Mouse (Mus musculus) kidney, embryonic 16.5 days (tissue): ENCODE measurements around the gene Napb. TPM values are rescaled to one million over a fixed set of nuclear protein-coding genes. Genes with fewer than 3 reads are reported as not detected.

Experiments
- ATAC-seq: fragments of 200-750 bp; cut with Nextera tagmentation; 2 replicates; pipeline ENCODE4 v1.8.0; 2017; ENCODE audit warnings: moderate TSS enrichment; ENCODE audit not compliant: low FRiP score, low TSS enrichment
- H3K27ac ChIP-seq: fragments of 300-500 bp; sonication (generic); 2 replicates; pipeline ENCODE4 v1.5.1; 2014; ENCODE audit warnings: low read length
- H3K27me3 ChIP-seq: fragments of 300-500 bp; sonication (generic); 2 replicates; pipeline ENCODE4 v1.6.1; 2014; ENCODE audit warnings: low read length, control low read depth, mixed read lengths; ENCODE audit not compliant: insufficient read depth
- H3K36me3 ChIP-seq: fragments of 300-500 bp; sonication (generic); 2 replicates; pipeline ENCODE4 v1.6.1; 2014; ENCODE audit warnings: low read length, control low read depth, mixed read lengths; ENCODE audit not compliant: insufficient read depth
- H3K4me1 ChIP-seq: fragments of 300-500 bp; sonication (generic); 2 replicates; pipeline ENCODE4 v1.6.1; 2014; ENCODE audit warnings: low read length, control low read depth, mixed read lengths; ENCODE audit not compliant: insufficient read depth
- H3K4me2 ChIP-seq: fragments of 300-500 bp; sonication (generic); replicated peaks from 2 replicates; pipeline ENCODE4 v1.6.1; 2014; ENCODE audit warnings: low read depth, low read length
- H3K4me3 ChIP-seq: fragments of 300-500 bp; sonication (generic); 2 replicates; pipeline ENCODE4 v1.5.1; 2014; ENCODE audit warnings: mild to moderate bottlenecking, low read length
- H3K9ac ChIP-seq: fragments of 300-500 bp; sonication (generic); replicated peaks from 2 replicates; pipeline ENCODE4 v1.6.1; 2014; ENCODE audit warnings: low read length
- H3K9me3 ChIP-seq: fragments of 300-500 bp; sonication (generic); 2 replicates; pipeline ENCODE4 v1.6.1; 2016; ENCODE audit warnings: low read length, control low read depth
- WGBS: fragments of 180-500 bp; shearing (Covaris S2); extraction: QIAGEN DNeasy Blood & Tissue Kit; methylation state at CpG from one replicate; pipeline ENCODE4 v1.1.7; 2014; 5-methylcytosine and 5-hydroxymethylcytosine counted together
- polyA plus RNA-seq: library from polyadenylated mRNA; unstranded; fragments of >200 nt; fragmentation: Nextera tagmentation; extraction: Ambion mirVana; gene quantifications from 2 replicates; pipeline ENCODE4 v1.2.1, GENCODE M21; 2015

Napb gene
- polyA plus RNA-seq, 1 experiment from 2014 or later, result 2.5 TPM

DNA sequence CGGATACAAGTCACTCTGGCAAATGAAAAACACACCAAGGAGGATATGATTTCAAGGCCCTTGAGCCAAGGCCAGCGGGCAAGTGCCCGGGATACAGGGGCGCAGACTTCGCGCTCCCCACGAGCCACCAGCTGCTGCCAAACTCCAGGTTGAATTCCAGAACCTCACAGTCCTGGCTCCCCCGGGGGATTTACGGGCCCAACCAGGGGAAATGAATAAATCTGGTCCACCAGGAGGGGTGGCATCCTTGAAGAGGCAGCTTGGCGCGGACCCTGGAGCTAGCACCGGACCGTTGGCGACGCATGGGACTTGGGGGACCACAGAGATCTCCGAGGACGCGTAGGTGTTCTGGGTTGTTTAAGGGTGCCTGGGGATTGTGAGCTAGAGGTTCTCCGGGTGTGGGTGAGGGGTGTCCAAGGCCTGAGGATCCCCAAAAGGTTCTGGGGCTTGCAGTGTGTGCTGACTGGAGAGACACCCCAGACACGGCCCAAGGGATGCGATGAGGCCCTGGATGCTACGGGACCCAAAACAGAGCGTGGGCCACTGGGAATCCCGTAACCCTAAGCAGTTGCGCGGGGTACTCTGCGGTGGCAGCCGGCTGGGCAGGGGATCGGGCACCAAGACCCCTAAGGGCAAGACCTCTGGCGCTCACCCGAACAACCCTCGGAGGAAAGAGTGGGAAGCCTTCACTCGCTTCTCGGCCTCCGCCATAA, 497 bp downstream of the Napb start:
- Histone ChIP-seq H3K4me1 (peaks cover 9% of the 10 kb centered on the region), H3K4me2 (peak overlapping the region; percentile 94), H3K9ac (peak overlapping the region; percentile 82), H3K9me3 (peaks cover 8% of the 10 kb centered on the region; the same call in 1 of the 2 replicates), H3K27me3 (no peaks in the 10 kb centered on the region), H3K27ac (no peak overlapping the region), H3K36me3 (0 out of 2 replicates have a peak, but pooled peaks cover 2% of the 10 kb centered on the region), H3K4me3 (peak overlapping the region; percentile 66)
- peak; percentile 83; the same call in 1 of the 2 replicates for ATAC-seq
- WGBS, result under 1% methylated on average over 35 of the region's 35 CpGs

GRCm38 (mm10) chr2:148719271-148719995, 12.8 kb downstream of the Napb start:
- ATAC-seq, result no peak
- Histone ChIP-seq H3K9ac (no peak overlapping the region), H3K4me1 (no peaks in the 10 kb centered on the region), H3K27me3 (no peaks in the 10 kb centered on the region), H3K4me3 (no peak overlapping the region), H3K27ac (no peak overlapping the region), H3K9me3 (no peaks in the 10 kb centered on the region), H3K4me2 (no peak overlapping the region), H3K36me3 (no peaks in the 10 kb centered on the region)
- WGBS, result 51% methylated on average over 2 of the region's 2 CpGs

- Histone ChIP-seq H3K27ac (no peak overlapping the region), H3K9ac (no peak overlapping the region), H3K4me1 (no peaks in the 10 kb centered on the region), H3K9me3 (no peaks in the 10 kb centered on the region), H3K36me3 (peaks cover 3% of the 10 kb centered on the region; the same call in 1 of the 2 replicates), H3K27me3 (no peaks in the 10 kb centered on the region), H3K4me3 (no peak overlapping the region), H3K4me2 (no peak overlapping the region)
- WGBS, result 55% methylated on average over 2 of the region's 2 CpGs
- 0 out of 2 replicates have a peak, but pooled peaks have one; percentile 9 for ATAC-seq
Observed at GRCm38 (mm10) chr2:148717072-148717471, 15.2 kb downstream of the Napb start.

GRCm38 (mm10) chr2:148712326-148712725, 19.9 kb downstream of the Napb start:
- H3K4me2 ChIP-seq, result no peak overlapping the region
- H3K4me1 ChIP-seq, result no peaks in the 10 kb centered on the region
- no peak overlapping the region for H3K27ac ChIP-seq
- no peak overlapping the region for H3K9ac ChIP-seq
- H3K4me3 ChIP-seq, result no peak overlapping the region
- 86% methylated on average over 3 of the region's 3 CpGs for WGBS
- no peaks in the 10 kb centered on the region for H3K9me3 ChIP-seq
- H3K27me3 ChIP-seq, result no peaks in the 10 kb centered on the region
- peaks cover 4% of the 10 kb centered on the region; the same call in 1 of the 2 replicates for H3K36me3 ChIP-seq
- no peak for ATAC-seq

DNA sequence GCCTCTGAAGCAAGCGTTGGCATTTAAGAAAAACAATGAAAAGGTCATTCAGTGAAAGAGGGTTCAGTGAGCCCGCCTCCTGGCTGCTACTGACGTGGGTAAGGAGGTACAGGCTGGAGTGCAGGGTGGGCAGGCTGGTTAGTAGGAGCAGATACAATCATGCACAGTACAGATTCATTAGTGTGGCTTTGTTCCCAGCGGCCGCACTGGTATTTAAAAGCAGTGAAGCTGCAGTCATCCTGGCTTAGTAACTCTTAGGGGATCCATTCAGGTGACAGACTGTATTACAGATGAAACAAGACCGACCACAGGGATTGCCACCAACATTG, 25.1 kb downstream of the Napb start:
- H3K36me3 ChIP-seq, result peaks cover 7% of the 10 kb centered on the region; the same call in 1 of the 2 replicates
- no peaks in the 10 kb centered on the region for H3K27me3 ChIP-seq
- H3K27ac ChIP-seq, result no peak overlapping the region
- no peak overlapping the region for H3K9ac ChIP-seq
- H3K4me1 ChIP-seq, result no peaks in the 10 kb centered on the region
- H3K4me3 ChIP-seq, result no peak overlapping the region
- H3K4me2 ChIP-seq, result no peak overlapping the region
- no peaks in the 10 kb centered on the region for H3K9me3 ChIP-seq
- no peak for ATAC-seq
- WGBS, result 75% methylated on average over 6 of the region's 6 CpGs

GRCm38 (mm10) chr2:148706409-148707201, 25.7 kb downstream of the Napb start:
- Histone ChIP-seq H3K4me3 (no peak overlapping the region), H3K27ac (no peak overlapping the region), H3K9ac (no peak overlapping the region), H3K4me1 (no peaks in the 10 kb centered on the region), H3K4me2 (no peak overlapping the region), H3K9me3 (no peaks in the 10 kb centered on the region), H3K36me3 (0 out of 2 replicates have a peak, but pooled peaks cover 5% of the 10 kb centered on the region), H3K27me3 (no peaks in the 10 kb centered on the region)
- WGBS, result 78% methylated on average over 15 of the region's 15 CpGs
- peak; percentile 46; the same call in 1 of the 2 replicates for ATAC-seq

DNA sequence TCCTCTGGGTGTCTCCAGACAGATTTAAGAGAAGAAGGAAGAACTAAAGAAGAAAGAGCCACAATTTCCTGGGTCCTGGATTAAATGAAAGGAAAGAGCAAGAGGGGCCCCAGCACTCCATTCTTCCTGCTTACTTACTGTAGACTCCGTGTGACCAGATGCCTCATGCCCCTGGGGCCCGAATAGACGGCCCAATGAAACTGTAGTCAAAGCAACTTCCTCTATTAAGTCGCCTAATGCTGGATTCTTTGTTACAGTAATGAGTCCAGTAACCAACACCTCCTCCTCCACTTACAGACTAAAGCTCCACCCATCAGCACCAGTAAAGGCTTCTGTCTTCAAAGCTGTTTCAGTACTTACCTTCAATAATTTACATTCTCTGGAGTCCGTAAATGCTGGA, 33.7 kb downstream of the Napb start:
- WGBS, result 60% methylated on average over 5 of the region's 5 CpGs
- Histone ChIP-seq H3K4me1 (no peaks in the 10 kb centered on the region), H3K36me3 (peaks cover 32% of the 10 kb centered on the region), H3K27ac (no peak overlapping the region), H3K9me3 (no peaks in the 10 kb centered on the region), H3K9ac (no peak overlapping the region), H3K4me3 (no peak overlapping the region), H3K4me2 (no peak overlapping the region), H3K27me3 (no peaks in the 10 kb centered on the region)
- ATAC-seq, result no peak

DNA sequence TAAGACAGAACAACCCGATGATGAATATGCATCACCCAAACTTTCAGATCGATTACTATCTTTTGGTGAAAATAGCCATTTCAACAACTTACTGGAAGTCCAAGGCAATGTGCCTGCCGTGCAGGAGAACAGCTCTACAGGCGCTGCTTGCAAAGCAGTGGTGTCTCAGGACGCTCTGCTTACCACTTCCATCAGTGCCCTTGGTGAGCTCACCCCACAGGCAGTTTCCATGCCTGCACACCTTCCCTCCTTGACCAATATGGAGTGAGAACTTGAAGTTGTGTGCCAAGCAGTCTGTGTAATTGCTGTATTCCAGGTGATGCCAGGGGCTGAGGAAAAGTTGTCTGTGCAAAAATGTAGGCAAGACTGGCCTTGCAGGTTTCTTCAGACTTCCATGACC, 41.5 kb downstream of the Napb start:
- Histone ChIP-seq H3K36me3 (peaks cover 60% of the 10 kb centered on the region), H3K27me3 (no peaks in the 10 kb centered on the region), H3K4me3 (no peak overlapping the region), H3K4me1 (no peaks in the 10 kb centered on the region), H3K9me3 (no peaks in the 10 kb centered on the region), H3K9ac (no peak overlapping the region), H3K4me2 (no peak overlapping the region), H3K27ac (no peak overlapping the region)
- ATAC-seq, result no peak
- WGBS, result 98% methylated on average over 5 of the region's 5 CpGs

DNA sequence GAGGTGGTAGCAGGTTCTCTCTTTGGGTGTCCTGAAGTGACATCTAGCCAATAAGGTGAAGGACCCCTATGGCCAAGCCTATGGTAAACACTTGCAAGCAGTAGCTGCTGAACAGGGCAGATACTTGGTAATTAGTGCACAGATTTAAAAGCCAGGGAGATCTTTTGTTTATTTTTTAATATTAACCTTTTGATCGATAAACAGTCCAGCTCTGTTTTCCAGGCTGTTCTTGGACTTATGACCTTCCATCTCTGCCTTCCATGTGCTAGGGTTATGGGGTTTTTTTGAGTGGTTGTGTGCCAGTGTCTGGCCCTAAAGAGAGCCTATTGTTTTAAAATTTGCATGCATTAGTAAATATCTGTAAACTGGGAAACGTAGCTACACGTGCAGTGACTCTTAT, 42.0 kb downstream of the Napb start:
- no peaks in the 10 kb centered on the region for H3K4me1 ChIP-seq
- no peak overlapping the region for H3K27ac ChIP-seq
- H3K36me3 ChIP-seq, result peaks cover 60% of the 10 kb centered on the region
- H3K27me3 ChIP-seq, result no peaks in the 10 kb centered on the region
- H3K4me3 ChIP-seq, result no peak overlapping the region
- H3K9me3 ChIP-seq, result no peaks in the 10 kb centered on the region
- ATAC-seq, result no peak
- no peak overlapping the region for H3K9ac ChIP-seq
- 92% methylated on average over 3 of the region's 3 CpGs for WGBS
- H3K4me2 ChIP-seq, result no peak overlapping the region
